Mouse (Mus musculus) v-Abl transformed pro-B cells (cell line): ENCODE results near the gene Slc6a17.

Experiments
- in situ Hi-C, 2 experiments: fragments of 400-800 bp; cut with MboI; formaldehyde crosslinking; loops; one replicate each; pipeline ENCODE4 v1.15.1; 2025; ENCODE audit not compliant: unreplicated experiment in 2 of 2

The Slc6a17 gene

GRCm38 (mm10) chr3:107517631-107518108, at the start of gene Slc6a17:
Slc6a17 (minus strand) TSS chr3:107518018.
- in situ Hi-C loops = no loop called here

- in situ Hi-C loops = no loop called here
These were observed 47.5 kb upstream of the Slc6a17 start for GRCm38 (mm10) chr3:107565331-107565730.

GRCm38 (mm10) chr3:107563880-107564279, 46.1 kb upstream of the Slc6a17 start:
- in situ Hi-C loops = no loop called here

DNA sequence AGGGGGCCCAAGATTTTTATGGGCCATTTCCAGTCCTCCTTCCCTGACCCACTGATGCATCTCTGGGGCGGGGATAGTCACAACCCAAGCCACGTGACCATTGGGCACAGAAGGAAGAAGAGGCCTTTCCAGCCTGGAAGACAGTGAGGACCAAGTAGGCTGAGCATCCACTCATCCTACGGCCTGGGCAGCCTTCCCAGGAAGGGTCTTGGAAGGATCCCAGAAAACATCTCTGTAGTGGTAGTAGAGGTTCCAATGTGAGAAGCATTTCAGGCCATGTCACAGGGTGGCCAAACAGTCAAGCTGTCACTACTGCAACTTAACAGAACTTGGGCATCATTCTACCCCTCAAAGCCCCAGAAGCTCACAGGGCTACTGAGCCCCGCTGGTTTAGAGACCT, 44.8 kb upstream of the Slc6a17 start:
- in situ Hi-C loops = no loop called here

DNA sequence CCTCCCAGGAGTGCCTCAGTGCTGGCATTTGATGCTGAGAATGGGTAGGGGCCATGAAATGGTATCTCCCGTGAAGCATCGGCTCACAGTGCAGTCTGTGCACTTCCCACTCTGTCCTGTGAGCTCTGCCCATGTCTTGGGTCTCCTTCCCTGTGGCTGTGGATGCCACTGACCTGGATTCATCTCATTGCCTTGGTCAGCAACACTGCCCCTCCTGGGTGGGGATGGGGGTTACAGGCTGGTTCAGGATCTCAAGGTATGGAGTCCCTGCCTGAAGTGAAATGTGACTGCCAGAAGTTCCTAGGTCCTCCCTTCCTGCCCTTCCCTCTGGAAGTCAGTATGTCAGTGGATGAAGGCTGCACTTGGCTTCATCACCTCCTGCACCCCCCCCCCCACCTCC, 44.3 kb upstream of the Slc6a17 start:
- in situ Hi-C loops = no loop called here

DNA sequence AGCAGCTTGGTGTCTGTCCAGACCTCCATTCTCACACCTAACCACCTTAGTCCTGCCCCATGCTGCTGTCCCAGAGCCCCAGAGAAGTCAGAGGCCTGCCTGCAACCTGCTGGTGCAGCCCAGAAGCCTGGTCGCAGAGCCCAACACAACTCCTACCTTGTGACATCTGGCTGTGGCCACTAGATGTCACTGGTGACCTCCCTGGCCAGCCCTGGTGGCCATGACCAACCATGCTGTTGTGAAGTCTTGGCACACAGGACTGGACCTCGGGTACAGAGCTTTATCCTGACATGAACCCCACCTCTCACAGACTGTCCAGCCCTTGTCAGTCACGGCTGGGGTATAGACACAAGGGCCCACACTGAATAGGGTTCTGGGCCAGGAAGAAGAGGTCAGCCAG, 41.4 kb upstream of the Slc6a17 start:
- in situ Hi-C loops = no loop called here

DNA sequence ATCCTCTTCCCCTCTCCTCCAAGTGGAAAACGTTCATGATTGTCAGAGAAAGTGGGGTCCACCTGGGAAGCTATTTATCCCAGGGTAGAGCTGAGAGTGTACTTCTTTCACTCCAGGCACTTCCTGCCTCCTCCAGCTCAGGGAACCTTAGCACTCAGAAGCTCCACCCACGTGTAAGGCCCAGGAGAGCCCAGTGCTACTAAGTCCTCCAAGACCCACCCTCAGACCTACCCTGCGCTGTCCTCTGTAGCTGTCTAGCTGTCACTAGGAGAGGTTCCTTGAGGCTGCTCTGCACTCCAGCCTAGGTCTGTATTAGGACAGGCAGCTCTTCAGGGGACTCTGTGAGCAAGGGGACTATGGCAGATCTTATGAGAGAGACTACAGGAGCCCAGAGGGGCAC, 40.9 kb upstream of the Slc6a17 start:
- in situ Hi-C loops = no loop called here

DNA sequence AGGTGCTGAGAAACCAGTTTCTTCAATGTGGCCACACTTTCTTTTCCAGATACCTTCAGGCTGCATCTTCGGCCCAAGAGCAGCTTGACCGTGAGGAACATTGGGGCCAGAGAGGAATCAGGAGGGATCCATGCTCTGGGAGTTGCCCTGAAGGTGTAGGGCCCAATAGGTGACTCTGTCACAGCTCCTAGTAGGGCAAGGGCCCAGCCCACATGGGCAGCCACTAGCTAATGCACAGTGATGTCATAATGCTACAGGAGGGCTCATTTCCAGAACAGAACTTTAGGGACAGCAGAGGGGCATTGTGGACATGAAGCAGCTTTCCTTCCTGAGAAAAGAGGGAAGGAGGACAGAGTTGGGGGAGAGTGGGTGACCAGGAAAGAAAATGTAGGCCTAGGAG, 37.0 kb upstream of the Slc6a17 start, which contains the start of gene Ubl4b:
TSS of gene Ubl4b (minus strand) at position 232 of the 400 bp plus-strand sequence.
- in situ Hi-C loops = no loop called here

DNA sequence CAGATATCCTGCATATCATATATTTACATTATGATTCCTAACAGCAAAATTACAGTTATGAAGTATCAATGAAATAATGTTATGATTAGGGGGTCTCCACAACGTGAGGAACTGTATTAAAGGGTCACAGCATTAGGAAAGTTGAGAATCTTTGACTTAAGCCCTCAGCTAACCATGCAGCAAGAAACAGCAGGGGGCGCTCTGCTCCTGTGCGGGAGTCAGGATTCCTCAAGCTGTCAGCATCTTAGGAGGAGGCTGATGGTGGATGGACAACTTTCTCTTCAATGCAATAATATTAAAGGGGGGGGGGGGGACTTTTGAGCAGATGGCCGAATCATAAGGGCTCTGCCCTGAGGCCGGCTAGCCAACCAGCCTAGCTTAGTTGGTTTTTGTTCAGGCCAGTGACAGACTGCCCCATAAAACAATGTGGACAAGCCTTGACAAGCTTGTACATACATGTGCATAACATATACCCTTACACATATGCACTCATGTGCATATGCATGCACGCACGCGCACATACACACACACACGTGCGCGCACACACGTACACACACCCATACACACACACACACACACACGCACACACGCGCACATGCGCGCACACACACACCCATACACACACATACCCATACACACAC, 32.7 kb upstream of the Slc6a17 start:
- in situ Hi-C loops = no loop called here

GRCm38 (mm10) chr3:107546956-107547355, 29.1 kb upstream of the Slc6a17 start:
- in situ Hi-C loops = no loop called here

DNA sequence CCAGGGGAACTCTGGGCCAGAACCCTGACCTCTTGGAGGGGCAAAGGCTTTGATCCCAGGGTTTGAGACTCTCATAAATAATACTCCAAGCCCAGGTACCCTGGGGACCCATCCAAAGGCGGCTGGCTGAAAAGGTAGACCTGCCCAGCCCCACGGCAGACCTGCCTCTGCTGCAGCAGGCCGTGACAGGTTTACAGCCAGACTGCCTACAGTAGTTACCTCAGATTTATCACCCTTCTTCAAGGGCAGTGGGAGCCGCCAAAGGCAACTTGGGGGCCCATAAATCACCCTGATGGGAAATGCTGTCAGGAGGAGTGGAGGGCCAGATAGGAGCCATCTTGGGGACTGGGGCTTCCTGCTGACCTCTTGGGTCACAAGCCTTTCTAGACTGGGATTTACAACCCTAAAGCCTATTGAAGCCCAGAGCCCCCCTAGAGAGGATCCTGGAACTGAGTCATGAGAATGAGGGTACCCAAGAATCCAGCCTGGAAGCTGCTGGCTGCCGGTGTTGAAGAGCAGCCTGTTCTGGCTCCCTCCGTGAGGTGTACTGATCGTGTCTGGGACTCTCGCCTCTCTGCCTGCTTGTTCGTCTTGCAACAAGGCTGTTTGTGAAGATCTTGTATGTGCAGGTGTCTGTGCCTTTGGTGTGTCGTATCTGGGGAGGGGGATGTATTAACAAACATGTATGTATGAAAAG, 28.0 kb upstream of the Slc6a17 start:
- in situ Hi-C loops = no loop called here

GRCm38 (mm10) chr3:107545278-107545677, 27.5 kb upstream of the Slc6a17 start:
- in situ Hi-C loops = no loop called here

- in situ Hi-C loops = no loop called here
These were observed 25.6 kb upstream of the Slc6a17 start for GRCm38 (mm10) chr3:107543158-107544080.

DNA sequence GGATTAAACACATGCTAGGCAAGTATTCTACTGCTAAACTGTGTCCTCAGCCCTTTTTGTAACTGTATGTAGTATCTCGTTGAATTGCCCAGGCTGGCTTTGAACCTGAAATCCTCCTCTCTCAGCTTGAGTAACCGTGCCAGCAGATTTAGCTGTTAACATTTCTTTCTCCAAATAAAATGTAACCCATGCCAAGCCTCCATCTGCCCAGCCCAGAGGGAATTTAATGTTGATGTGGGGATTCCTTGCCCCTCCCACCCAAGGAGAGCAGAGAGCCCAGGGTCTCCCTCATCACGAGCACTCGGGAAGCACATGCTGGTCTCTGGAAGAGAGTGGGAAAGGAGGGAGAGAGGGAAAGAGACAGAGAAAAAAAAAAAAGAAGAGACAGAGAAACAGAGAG, 24.8 kb upstream of the Slc6a17 start:
- in situ Hi-C loops = no loop called here

DNA sequence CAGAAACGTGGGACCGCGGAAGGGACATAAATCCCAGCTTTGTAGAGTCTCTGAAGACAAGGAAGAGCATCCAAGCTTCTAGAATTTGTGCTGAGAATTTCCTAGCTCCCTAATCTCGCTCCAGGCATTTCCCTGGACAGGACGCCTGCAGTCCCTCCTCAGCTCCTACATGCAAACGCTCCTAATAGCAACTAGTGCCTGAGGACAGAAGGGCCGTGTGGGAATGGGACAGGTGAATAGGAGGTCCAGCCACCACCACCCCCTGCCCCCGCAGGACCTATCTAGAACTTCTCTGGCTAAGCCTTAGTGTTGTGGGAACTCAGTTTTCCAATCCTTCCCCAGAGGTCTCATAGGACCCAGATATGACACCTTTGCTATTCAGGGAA, 19.7 kb upstream of the Slc6a17 start:
- in situ Hi-C loops = no loop called here

DNA sequence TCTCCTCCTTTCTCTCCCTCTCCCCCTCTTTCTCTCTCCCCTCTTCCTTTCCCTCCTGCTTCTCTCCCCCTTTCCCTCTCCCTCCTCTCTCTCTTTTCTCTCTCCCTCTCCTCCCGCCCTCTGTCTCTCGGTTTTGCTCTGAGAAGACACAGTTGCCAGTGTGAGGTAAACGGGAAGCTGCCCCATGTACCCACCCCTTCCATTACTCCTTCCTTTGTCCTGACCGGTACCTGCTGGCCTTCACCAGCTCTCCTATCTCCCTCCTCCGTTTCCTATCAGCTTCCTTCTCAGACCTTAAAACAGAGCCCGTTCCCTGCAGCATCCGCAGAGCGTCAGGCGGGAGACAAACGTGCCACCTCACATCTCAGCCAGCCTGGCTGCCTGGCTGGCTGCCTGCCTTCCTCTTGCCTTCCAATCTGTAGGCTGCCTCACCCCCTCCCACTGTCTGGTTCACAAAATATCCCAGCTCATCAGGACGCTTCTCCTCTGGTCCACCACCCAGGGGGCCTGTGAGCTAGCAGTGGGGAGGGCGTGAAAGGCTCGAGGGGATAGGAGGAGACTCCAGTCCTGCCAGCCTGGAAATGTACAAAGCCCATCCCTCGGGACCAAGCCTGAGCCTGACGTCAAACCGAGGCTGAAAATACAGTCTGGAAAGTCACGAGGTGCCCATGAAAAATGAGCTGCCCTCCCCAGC, 19.1 kb upstream of the Slc6a17 start:
- in situ Hi-C loops = no loop called here

DNA sequence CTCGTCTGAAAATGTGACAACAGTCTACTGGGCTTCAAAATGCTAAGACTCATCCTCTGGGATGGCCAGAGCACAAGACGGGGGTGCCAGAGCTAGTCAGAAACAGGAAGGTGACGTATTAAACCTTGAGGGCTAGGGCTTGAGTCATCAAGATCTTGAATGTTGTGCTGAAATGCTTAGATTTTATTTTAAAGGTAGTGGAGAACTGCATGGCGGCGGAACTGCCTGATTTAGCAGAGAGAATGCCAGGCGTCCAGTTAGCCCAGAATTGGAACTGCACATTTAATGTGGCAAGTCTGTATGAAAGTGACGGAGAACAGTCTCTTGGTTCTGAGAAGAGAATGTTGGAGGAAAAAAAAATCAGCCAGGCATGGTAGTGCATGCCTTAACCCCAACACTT, 17.1 kb upstream of the Slc6a17 start:
- in situ Hi-C loops = no loop called here

DNA sequence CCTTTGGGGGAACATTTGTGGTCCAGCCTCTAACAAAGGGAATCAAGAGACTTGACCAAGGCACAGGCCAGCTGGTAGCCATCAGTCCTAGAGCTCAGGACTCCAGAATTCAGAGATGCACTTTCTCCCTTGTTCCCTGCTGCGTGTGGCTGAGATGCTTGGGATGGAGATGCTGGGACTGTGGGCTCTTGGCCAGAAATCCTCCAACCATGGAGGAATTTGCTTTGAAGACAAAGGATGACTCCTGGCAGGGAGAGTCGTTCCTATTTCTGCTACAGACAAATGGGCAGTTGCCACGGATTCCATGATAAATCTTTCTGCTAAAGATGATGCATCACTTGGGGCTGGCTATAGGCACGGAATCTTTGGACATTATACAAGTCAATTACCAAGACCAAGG, 15.7 kb upstream of the Slc6a17 start:
- in situ Hi-C loops = no loop called here

DNA sequence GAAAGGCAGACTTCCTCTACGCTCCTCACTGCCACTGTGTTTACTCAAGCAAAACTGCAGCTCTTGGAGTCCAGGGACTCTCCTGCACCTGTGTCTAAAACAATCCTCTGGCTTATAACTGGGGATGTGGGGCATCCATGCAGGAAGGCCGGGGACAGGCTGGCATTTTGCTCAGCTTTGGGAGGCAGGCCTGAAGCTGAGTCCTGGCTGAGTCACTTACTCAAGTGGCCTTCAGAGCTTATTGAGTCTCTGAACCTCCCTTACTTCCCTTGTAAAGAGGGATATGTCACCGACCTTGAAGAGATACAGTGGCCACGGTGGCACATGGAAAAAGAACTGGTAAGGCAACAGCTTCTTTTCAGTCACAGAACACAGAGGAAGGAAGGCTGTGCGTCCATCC, 12.8 kb upstream of the Slc6a17 start:
- in situ Hi-C loops = no loop called here

GRCm38 (mm10) chr3:107529182-107529581, 11.4 kb upstream of the Slc6a17 start:
- in situ Hi-C loops = no loop called here
